ENCODE assay signal across 22 mouse cellular contexts in the genomic region with DNA sequence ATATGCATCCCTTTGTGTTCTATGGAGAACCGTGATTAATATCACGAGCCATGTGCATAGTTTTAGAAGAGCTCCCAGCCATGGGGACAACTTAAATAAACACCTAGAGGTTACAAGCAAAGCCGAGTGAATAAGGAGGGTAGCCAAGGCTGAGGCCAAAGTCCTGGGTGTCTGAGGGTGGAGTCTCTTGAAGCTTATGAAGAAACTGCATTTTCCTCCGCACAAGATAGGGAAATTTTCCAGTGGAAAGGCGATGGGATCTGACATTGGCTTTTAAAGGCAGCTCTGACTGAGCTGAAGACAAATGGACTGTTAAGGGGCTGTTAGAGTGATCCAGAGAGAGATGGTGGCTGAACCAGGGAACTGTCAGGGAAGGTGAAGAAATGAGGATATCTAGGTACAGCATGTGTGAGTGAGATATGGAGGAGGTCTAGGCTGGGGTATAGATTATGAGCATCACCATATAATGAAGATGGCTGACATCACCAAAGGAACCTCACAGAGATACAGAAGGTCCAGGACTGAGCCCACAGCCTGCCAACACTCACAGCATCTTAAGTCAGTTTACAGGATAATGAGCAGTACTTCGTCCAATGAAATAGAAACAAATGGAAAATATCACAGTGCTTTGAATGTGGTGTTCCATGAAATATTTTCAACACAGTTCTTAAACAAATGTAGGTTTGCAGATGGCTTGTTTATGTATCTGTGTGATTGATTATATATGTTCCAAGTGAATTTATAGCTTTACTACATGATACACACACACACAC.
A peak's percentile ranks its signal among the peaks of the same experiment; 100 is the strongest.
DNase-seq lines count a peak whose midpoint lies in the region; ATAC-seq and TF ChIP-seq lines count a peak whose summit lies in the region.
"Had no signal": no experiment of that assay in that cellular context is flagged by ENCODE, and none has a peak within 500 bp of the region (broad histone marks: within the 10 kb centered on the region; RNA-seq: fewer than 3 reads in every experiment).

No protein-coding gene starts in this region.

- H3K4me1 ChIP-seq in lung, embryonic 15.5 days, result no peaks in the 10 kb centered on the region
- no peaks in the 10 kb centered on the region for H3K4me1 ChIP-seq in midbrain, embryonic 11.5 days (ENCODE audit: control insufficient read depth, insufficient read depth, low read length)
- no peaks in the 10 kb centered on the region for H3K4me1 ChIP-seq in midbrain, postnatal 0 days (ENCODE audit: insufficient read depth, low read length)
- H3K4me1 ChIP-seq: embryonic facial prominence, embryonic 13.5 days; embryonic facial prominence, embryonic 15.5 days; forebrain, embryonic 10.5 days; forebrain, embryonic 12.5 days had no signal

- H3K36me3 ChIP-seq in lung, embryonic 15.5 days, result no peaks in the 10 kb centered on the region
- no peaks in the 10 kb centered on the region for H3K36me3 ChIP-seq in midbrain, embryonic 11.5 days (ENCODE audit: control insufficient read depth, insufficient read depth, low read length)
- no peaks in the 10 kb centered on the region for H3K36me3 ChIP-seq in midbrain, postnatal 0 days (ENCODE audit: insufficient read depth, low read length)
- H3K36me3 ChIP-seq: embryonic facial prominence, embryonic 13.5 days; embryonic facial prominence, embryonic 15.5 days; forebrain, embryonic 10.5 days; forebrain, embryonic 12.5 days had no signal

- peak; percentile 73 for ATAC-seq in lung, embryonic 15.5 days (ENCODE audit: borderline replicate concordance, extremely low read depth, low FRiP score, low TSS enrichment)
- no peak for ATAC-seq in midbrain, embryonic 11.5 days (ENCODE audit: low FRiP score)
- no peak for ATAC-seq in midbrain, postnatal 0 days (ENCODE audit: low FRiP score)
- ATAC-seq: forebrain, embryonic 14.5 days had no signal

- H3K4me3 ChIP-seq in lung, embryonic 15.5 days, result no peak overlapping the region
- no peak overlapping the region for H3K4me3 ChIP-seq in midbrain, embryonic 11.5 days (ENCODE audit: low read depth, low read length)
- no peak overlapping the region for H3K4me3 ChIP-seq in midbrain, postnatal 0 days (ENCODE audit: low read depth, low read length)
- H3K4me3 ChIP-seq: embryonic facial prominence, embryonic 13.5 days; embryonic facial prominence, embryonic 15.5 days; erythroblast, embryonic 14.5 days; forebrain, embryonic 10.5 days; forebrain, embryonic 12.5 days had no signal

- no peak overlapping the region for H3K9ac ChIP-seq in lung, embryonic 15.5 days
- no peak overlapping the region for H3K9ac ChIP-seq in midbrain, embryonic 11.5 days (ENCODE audit: low read length)
- H3K9ac ChIP-seq in midbrain, postnatal 0 days (replicated peaks; ENCODE audit: low read length, poor library complexity, severe bottlenecking), result no peak overlapping the region
- H3K9ac ChIP-seq: embryonic facial prominence, embryonic 13.5 days; embryonic facial prominence, embryonic 15.5 days; forebrain, embryonic 12.5 days had no signal

- H3K4me2 ChIP-seq in lung, embryonic 15.5 days, result no peak overlapping the region
- no peak overlapping the region for H3K4me2 ChIP-seq in midbrain, embryonic 11.5 days
- H3K4me2 ChIP-seq in midbrain, postnatal 0 days (ENCODE audit: low read depth, low read length, poor library complexity, severe bottlenecking), result no peak overlapping the region
- H3K4me2 ChIP-seq: embryonic facial prominence, embryonic 13.5 days; embryonic facial prominence, embryonic 15.5 days; forebrain, embryonic 12.5 days had no signal

- H3K9me3 ChIP-seq in lung, embryonic 15.5 days, result no peaks in the 10 kb centered on the region
- H3K9me3 ChIP-seq in midbrain, embryonic 11.5 days (ENCODE audit: control insufficient read depth, low read length), result no peaks in the 10 kb centered on the region
- H3K9me3 ChIP-seq in midbrain, postnatal 0 days (ENCODE audit: low read length), result no peaks in the 10 kb centered on the region
- H3K9me3 ChIP-seq: embryonic facial prominence, embryonic 13.5 days; embryonic facial prominence, embryonic 15.5 days; forebrain, embryonic 10.5 days; forebrain, embryonic 12.5 days had no signal

- no peak overlapping the region for H3K27ac ChIP-seq in lung, embryonic 15.5 days
- H3K27ac ChIP-seq in midbrain, embryonic 11.5 days (ENCODE audit: low read depth, low read length), result no peak overlapping the region
- H3K27ac ChIP-seq in midbrain, postnatal 0 days (ENCODE audit: low read depth, low read length), result no peak overlapping the region
- H3K27ac ChIP-seq: embryonic facial prominence, embryonic 13.5 days; embryonic facial prominence, embryonic 15.5 days; forebrain, embryonic 10.5 days; forebrain, embryonic 12.5 days had no signal

- no peak for DNase-seq in lung, adult 18-20 months
- DNase-seq in lung, postnatal 10 days, result peak; percentile 20
- DNase-seq in lung, postnatal 36 days, result no peak
- peak; percentile 28 for DNase-seq in midbrain, embryonic 11.5 days (ENCODE audit: low spot score, missing footprints)
- DNase-seq in midbrain, postnatal 0 days (ENCODE audit: low spot score), result no peak
- DNase-seq: adrenal gland, adult 2 months; adrenal gland, postnatal 10 days; adrenal gland, postnatal 25 days; cerebellum, adult 11 months; cerebellum, adult 18-20 months; cerebellum, adult 8-10 months; cerebellum, adult 9-11 months; cerebellum, postnatal 14 days; cerebellum, postnatal 36 days; embryo, embryonic 11 days had no signal

- 42% methylated on average over 6 of the region's 6 CpGs for WGBS in lung, embryonic 15.5 days
- 86% methylated on average over 6 of the region's 6 CpGs for WGBS in midbrain, embryonic 11.5 days
- 91% methylated on average over 6 of the region's 6 CpGs for WGBS in midbrain, postnatal 0 days

- no peaks in the 10 kb centered on the region for H3K27me3 ChIP-seq in lung, embryonic 15.5 days
- no peaks in the 10 kb centered on the region for H3K27me3 ChIP-seq in midbrain, embryonic 11.5 days (ENCODE audit: control insufficient read depth, insufficient read depth, low read length)
- no peaks in the 10 kb centered on the region for H3K27me3 ChIP-seq in midbrain, postnatal 0 days (ENCODE audit: insufficient read depth, low read length)
- H3K27me3 ChIP-seq: embryonic facial prominence, embryonic 13.5 days; embryonic facial prominence, embryonic 15.5 days; forebrain, embryonic 12.5 days had no signal

- TF ChIP-seq CTCF in midbrain, postnatal 0 days (IDR thresholded peaks at IDR 0.05), result no peak

Comparison
In these comparisons a context has a peak if more than half of its experiments do, and no peak if none do; other contexts are left out.
1. DNase-seq: peak in lung, postnatal 10 days (single experiment) and midbrain, embryonic 11.5 days (single experiment); none in lung, adult 18-20 months (0 of 2), lung, postnatal 36 days (single experiment) and midbrain, postnatal 0 days (single experiment).